Mouse (Mus musculus): Measurements from ENCODE around the gene Clec2g.
"Not testable (repeated sequence)": the region's sequence is repeated elsewhere in the genome, so short reads cannot be mapped to it uniquely, and the experiment has no call there.

Gene Clec2g

GRCm38 (mm10) chr6:129009846-129010504 lies 75.8 kb downstream of the Clec2g start:
- POLR2A ChIA-PET: interaction anchor here in 1 of 4 experiments (0.6 kb wide), 1 partner anchor 209 kb away, joined by 8 read pairs; no protein-coding TSS in a partner anchor

GRCm38 (mm10) chr6:129010505-129010873 lies 76.3 kb downstream of the Clec2g start:
- POLR2A ChIA-PET: interaction anchor here in 1 of 4 experiments (0.6 kb wide), 1 partner anchor 209 kb away, joined by 8 read pairs; no protein-coding TSS in a partner anchor
- CTCF ChIA-PET: no interaction called here

More at GRCm38 (mm10) chr6:129009846-129010504, 75.8 kb downstream of the Clec2g start:
- CTCF ChIA-PET: not testable (repeated sequence)

- POLR2A ChIA-PET, CTCF ChIA-PET: not testable (repeated sequence)
Measured at GRCm38 (mm10) chr6:129012012-129012411, 77.8 kb downstream of the Clec2g start.

- POLR2A ChIA-PET: no interaction called here
- CTCF ChIA-PET: no interaction called here
Measured at GRCm38 (mm10) chr6:129012966-129013365, 78.8 kb downstream of the Clec2g start.

- ChIA-PET CTCF (no interaction called here), POLR2A (no interaction called here)
Measured at GRCm38 (mm10) chr6:129013762-129014276, 79.6 kb downstream of the Clec2g start.

- POLR2A ChIA-PET: no interaction called here
- CTCF ChIA-PET: no interaction called here
Measured at GRCm38 (mm10) chr6:129014399-129014798, 80.2 kb downstream of the Clec2g start.

- POLR2A ChIA-PET: interaction anchor here in 1 of 4 experiments (0.6 kb wide), 1 partner anchor 479 kb away, joined by 3 read pairs; no protein-coding TSS in a partner anchor
- CTCF ChIA-PET: no interaction called here
Measured at GRCm38 (mm10) chr6:129027451-129028248, 93.5 kb downstream of the Clec2g start.

- CTCF ChIA-PET: no interaction called here
- POLR2A ChIA-PET: no interaction called here
Measured at GRCm38 (mm10) chr6:129030175-129030824, 96.1 kb downstream of the Clec2g start.

GRCm38 (mm10) chr6:129030964-129031363 lies 96.8 kb downstream of the Clec2g start:
- POLR2A ChIA-PET: no interaction called here
- CTCF ChIA-PET: no interaction called here

GRCm38 (mm10) chr6:129033397-129033796 lies 99.2 kb downstream of the Clec2g start:
- ChIA-PET POLR2A (no interaction called here), CTCF (interaction anchor here in 2 of 4 experiments (0.6 to 2.2 kb wide), 2 partner anchors 99 to 204 kb away, joined by 4 to 15 read pairs; no protein-coding TSS in a partner anchor)

Data from embryonic stem cell, embryonic (primary cell).